Mouse (Mus musculus): ENCODE results near the gene Wasf2. TPM values are rescaled to one million over a fixed set of nuclear protein-coding genes. Genes with fewer than 3 reads are reported as not detected.
"Not testable (repeated sequence)": the region's sequence is repeated elsewhere in the genome, so short reads cannot be mapped to it uniquely, and the experiment has no call there.

Wasf2 gene
- total RNA-seq (2022) = 10 to 100 TPM; 18.8 to 27.9 (median 27.3) TPM

DNA sequence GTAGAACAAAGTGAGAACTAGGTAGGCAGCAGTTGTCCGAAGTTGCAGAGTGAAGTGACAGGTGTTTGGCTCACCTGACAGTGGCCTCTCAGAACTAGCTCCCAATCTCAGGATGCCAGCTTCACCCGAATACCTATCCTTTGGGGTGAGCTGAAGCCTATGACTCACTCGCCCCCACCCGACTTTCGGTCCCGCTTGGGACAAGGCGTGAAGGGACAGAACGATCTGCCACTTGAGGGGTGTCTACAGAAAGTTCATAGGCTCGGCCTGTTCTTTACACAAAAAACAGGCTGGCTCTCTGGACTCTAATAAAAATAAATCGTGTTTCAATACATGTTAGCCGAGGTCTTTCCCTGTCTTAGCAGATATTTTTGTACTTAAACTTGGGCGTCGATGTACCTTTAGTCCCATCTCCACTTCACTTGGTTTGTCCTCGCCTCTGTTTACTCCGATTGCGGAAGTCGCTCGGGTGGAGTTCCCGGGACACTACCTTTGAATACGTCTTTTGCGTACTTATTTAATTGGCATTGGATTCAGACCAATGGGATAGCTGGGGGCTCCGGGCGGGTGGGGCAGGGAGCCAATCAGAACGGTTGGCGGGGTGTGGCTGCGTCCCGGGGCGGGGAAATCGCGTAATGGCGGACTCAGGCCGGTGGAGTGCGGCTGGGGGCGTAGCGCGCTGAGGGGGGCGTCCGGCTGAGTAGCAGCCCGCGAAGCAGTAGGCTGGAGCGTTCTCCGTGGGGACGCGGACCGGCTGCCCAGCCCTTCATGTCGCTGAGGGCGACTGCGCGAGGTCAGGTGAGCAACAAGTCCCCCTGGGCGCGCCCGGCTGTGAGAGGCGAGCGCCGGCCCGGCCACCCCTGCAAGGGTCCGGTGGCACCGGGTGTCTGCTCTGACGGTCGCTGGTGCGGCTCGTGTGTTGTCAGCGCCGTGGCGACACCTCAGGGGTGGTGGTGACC, at the start of gene Wasf2:
Gene Wasf2, plus strand, starts transcription at position 575 of the 959 bp plus-strand sequence.
- DNase-seq (ENCODE audit: low spot score in 2 of 2) = peak; percentile 73 to 82

GRCm38 (mm10) chr4:133080862-133081261, 49.4 kb upstream of the Wasf2 start:
- no peak for DNase-seq (ENCODE audit: low spot score in 2 of 2)

DNA sequence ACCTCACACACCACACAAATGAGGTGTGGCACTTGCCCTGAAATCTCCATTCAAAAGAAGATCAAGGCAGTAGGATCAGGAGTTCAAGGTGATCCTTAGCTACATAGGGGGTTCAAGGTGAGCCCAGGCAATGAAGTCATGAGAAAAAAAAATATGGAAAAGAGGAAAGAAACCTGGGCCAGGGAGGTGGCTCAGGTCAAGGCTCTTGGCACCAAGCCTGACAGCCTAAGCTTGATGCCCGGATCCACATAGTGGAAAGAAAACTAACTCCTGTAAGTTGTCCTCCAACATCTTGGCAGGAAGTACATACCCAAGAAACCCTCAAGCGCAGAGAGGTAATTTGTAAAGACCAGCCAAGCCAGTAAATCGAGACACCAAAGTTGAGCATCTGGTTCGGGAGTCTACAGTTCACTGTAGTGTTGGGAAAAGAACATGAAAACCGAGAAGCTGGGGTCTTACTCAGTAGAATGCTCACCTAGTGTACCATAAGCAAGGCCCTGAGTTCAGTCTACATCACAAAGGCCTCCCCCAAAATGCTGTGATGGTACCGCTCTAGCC, 48.0 kb upstream of the Wasf2 start:
- no peak for DNase-seq (ENCODE audit: low spot score in 2 of 2)

DNA sequence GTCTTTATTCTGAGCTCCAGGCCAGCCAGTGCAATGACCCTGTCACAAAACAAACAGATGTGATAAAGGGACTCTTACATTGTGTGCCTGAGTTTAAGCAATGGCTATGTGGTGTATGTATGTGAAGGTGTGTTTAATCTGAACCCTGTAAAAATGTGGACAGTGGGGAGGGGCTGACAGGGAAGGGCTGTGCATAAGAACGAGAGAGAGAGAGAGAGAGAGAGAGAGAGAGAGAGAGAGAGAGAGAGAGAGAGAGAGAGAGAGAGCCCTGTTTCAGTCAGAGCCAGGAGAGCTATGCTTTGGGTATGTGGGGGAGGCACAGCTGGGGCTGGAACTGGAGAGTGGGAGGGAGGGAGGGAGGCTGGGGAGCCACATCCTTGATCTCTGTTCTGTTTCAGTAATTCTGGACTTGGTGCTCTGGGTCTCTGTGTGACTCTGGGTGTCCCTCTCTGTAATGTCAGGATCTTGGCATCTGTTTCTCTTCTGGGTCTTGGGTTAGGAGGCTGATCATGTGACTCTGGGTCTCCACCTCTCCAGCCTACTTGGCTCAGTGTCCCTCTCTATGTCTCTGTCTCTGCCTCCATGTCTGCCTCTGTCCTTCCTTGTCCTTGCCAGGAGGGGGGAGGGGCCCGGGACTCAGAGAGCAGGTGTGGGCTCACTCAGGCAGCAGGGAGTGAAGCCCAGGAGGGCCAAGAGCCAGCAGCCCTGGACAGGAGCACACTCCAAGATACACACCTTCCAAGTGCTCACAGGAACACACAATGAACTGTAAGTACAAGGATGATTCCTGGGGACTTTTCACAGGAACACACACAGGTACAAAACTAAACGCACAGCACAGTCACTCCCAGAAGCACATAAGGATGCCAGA, 46.1 kb upstream of the Wasf2 start:
- peak; percentile 81 to 88 for DNase-seq (ENCODE audit: low spot score in 2 of 2)

DNA sequence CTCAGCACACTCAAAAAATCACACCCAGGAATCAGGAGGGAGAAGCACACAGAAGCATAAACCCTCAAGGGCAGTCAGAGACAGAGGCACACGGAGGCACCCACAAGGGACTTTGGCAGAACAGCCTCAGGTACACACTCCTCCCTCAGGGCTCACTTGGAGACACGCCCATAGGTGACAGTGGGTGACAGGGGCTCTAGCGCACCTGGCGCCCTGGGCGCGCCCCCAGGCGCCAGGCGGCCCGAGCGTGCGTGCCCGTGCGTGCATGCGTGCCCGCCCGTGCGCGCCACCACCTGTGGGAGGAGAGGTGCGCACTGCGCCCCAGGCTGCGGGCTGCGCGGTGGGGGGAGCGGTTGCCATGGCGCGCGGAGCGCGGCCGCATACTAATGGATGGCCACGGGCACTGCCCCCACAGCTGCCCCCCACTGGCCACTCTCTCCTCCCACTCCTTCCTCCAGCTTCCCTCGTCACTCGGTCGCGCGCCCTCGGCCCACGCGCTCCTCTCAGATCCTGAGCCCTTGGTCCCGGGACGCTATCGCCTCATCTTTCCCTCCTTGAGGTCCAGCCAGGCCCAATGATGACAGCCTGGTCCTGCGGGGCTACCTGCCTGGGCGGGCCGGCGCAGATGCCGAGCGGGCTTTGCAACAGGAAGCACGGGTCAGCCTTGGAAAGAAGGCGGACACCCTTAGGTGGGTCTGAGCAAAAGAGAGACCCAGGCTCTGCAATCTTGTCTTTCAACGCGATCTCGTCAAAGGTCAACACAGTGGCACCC, 45.1 kb upstream of the Wasf2 start:
- no peak for DNase-seq (ENCODE audit: low spot score in 2 of 2)

- peak in 1 of 2 experiments; percentile 44 for DNase-seq (ENCODE audit: low spot score in 2 of 2)
These were observed 44.4 kb upstream of the Wasf2 start for GRCm38 (mm10) chr4:133085783-133086342.

GRCm38 (mm10) chr4:133087177-133087714, 43.1 kb upstream of the Wasf2 start:
- DNase-seq (ENCODE audit: low spot score in 2 of 2) = no peak

- DNase-seq (ENCODE audit: low spot score in 2 of 2) = peak in 1 of 2 experiments; percentile 59
These were observed 42.5 kb upstream of the Wasf2 start for GRCm38 (mm10) chr4:133087835-133088234.

DNA sequence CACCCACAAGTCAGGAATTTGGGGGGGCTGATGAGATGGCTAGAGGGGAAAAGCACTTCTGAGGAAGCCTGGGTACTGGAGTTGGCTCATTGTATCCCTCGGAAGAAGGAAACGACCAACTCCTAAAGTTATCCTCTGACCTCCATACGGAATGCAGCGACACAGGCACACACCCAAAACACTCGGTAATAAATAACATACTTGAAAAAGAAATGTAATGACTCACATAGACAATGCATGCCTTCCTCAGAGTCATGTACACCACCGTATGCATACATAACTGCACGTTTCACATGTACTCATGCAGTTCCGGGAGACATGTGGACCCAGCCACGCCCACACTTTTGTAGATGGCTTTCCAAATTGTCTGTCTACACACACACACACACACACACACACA, 41.0 kb upstream of the Wasf2 start:
- DNase-seq (ENCODE audit: low spot score in 2 of 2) = no peak

- DNase-seq (ENCODE audit: low spot score in 2 of 2) = no peak
These were observed 40.5 kb upstream of the Wasf2 start for GRCm38 (mm10) chr4:133089802-133090201.

DNA sequence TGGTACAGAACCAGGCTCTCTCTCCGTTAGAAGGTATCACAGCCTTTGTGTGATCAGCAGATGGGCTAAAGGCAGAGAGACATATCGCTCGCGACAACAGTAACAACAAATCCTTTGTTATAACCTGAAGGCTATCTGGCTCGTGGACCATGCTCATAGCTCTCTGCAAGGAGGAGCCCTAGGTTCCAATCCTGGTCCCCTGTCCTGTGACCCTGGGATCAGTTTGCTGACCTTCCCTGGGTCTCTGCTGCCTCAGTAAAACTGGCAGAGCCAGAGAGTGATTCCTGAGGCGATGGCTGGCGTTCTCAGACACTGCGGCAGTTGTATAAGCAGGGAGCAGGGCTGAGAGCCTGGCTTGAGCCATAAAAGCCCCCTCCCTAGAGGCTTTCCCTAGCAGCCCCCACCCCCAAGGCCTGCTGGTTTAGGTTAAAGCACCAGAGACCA, 40.0 kb upstream of the Wasf2 start:
- DNase-seq (ENCODE audit: low spot score in 2 of 2) = no peak

DNA sequence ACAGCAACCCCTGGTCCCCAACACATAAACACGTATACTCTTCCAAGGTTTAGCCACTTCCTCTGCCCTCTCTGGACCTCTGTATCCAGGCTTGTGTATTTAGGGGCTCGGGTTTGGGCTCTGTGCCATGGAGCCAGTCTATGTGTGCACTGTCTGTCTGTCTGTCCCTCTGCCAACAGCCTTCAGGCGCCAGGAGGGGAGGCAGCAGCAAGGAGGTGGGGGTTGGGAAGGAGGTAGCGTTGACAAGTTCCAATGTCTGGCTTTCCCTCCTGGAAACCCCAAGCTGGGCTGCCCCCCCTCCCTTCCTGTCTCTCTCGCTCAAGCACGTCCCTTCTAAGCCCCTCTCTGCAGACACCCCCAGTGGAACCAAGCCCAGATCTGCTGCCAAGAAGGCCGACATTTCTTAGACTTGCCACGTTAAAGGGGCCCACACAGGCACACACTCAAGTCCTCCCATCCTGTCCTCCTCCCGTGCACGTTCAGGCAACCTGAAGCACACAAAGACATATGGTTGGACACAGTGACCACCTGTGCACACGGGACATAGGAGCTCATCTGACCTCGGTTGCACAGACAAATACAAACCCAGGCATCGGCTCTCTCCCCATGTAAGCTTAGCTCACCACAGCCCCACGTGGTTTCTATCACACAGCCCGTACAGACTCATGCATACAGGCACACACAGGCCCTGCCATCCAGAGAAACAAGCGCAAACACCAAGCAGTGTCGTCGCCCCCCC, 39.4 kb upstream of the Wasf2 start:
- DNase-seq (ENCODE audit: low spot score in 2 of 2) = no peak

DNA sequence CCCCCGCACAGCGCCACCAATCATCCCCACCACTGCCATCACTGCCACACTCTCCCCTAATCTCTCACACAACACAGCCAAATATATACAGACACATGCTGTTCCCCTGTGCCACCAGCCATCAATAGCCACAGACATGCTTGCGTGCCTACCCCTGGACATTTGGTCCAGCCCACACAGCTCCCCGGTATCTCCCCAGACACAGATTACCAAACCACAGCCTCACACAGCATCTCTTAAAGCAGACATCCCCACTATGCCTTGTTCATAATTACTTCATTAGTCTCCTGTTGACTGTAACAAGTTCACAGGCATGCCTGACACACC, 38.9 kb upstream of the Wasf2 start:
- DNase-seq (ENCODE audit: low spot score in 2 of 2) = no peak

DNA sequence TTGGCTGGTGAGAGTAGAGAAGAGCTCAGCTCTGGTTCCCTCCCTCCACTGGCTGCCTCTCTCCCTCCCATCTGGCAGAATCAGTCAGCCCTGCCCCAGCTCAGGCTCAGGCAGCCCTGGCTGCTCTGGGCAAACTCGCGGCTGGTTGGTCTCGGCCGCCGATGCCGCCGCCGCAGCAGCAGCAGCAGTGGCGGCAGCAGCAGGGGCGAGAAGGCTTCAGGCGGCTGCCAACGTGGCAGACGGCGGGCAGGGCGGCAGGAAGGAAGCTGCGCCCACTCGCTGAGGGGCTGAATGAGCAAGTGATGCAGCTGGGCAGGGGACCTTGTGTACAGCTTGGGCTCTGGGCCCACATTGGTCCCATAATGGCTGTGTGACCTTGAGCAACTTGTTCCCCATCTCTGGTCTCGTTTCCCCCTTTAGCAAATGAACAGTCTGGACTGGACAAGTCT, 37.8 kb upstream of the Wasf2 start:
- DNase-seq (ENCODE audit: low spot score in 2 of 2) = peak in 1 of 2 experiments; percentile 55

- DNase-seq (ENCODE audit: low spot score in 2 of 2) = no peak
These were observed 37.2 kb upstream of the Wasf2 start for GRCm38 (mm10) chr4:133093056-133093455.

DNA sequence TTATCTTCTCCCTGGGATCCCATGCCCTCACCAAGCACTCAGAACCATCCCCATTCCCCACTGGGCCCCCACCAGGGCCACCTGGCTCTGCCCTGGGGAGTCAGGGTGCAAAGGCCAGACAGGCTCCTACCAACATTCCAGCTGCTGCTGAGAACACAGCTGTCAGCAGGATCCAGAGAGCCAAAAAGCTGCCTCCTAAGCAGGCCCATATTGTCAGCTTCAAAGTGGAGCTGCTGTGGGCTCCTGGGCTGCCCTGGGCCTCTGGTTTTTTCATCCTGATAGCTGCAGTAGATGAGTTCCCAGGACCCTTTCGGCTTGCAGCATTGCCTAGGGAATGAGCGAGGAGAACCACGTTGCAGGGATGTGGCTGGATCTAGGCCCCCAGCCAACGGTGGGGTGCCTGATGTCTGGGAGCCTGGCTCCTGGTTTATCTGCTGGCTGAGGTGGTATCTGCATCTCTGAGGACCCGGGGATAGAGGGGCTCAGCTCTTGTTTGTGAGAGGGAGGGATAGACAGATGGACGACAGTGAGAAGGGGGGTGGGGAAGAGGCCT, 36.7 kb upstream of the Wasf2 start:
- DNase-seq (ENCODE audit: low spot score in 2 of 2) = no peak

DNA sequence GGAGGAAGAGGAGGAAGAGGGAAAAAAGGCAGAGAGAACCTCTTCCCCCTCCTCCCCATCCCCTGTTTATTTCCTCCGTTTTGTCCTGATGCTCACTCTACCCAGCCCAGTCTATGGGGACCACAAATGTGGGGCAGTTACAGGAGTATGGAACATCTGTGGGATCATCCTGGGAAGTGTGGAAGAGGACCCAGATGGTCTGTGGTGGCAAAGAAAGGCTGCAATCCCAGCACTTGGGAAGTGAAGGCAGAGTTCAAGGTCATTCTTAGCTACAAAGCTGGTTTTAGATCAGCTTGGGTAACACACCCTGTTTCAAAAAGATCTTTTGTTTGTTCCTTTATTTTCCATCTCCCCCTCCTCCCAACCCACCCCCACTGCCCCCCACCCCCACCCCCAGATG, 36.0 kb upstream of the Wasf2 start:
- DNase-seq (ENCODE audit: low spot score in 2 of 2) = no peak

DNA sequence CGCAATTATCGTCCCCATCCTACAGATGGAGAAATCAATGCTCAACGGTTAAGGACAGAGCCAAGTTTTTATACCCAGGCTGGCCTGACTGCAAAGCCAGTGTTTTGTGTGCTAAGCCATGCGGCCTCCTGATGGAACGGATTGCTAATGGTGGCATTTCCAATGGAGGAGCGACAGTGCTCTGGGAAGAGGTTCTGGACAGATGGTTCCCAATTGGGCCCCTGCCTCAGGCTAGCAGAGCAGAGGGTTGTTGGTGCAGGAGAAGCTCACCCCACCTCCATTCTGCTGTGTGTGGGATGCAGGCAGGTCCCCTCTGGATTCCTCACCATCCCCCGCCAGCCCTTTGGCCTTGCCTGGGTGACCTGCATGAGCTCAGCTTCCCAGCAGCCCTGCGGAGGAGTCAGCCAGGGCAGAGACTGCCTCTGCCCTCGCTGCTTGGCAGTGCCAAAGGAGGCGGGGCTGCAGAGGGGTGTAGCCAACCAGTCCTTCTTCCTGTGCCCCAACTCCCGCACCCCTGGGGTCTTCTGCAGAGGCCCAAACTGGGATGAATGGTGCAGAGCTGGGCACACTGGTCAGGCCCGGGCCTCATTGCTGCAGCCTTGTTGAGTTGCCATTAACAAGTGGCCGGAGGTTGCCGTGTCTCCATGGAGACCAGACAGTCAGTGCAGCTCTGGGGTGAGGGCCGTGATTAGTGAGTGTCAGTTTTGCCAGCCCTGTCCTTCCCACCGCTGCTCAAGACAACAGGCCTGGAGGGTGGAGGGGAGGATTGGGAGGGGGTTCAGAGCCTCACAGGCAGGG, 35.2 kb upstream of the Wasf2 start:
- peak; percentile 65 to 76 for DNase-seq (ENCODE audit: low spot score in 2 of 2)

DNA sequence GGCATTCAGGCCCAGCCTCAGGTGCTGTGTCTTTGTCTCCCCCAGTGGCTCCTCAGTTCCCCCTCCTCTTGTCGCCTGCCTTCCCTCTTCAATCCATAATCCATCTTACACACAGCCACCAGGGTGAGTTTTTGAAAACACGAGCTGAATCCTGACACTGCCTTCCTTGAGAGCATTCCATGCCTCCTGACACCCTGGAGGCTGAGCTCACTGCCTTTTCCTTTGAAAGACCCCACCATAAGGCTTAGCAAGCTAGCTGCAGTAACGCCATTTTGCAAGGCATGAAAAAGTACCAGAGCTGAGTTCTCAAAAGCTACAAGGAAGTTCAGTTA, 34.6 kb upstream of the Wasf2 start:
- not testable (repeated sequence) for DNase-seq (ENCODE audit: low spot score in 2 of 2)

Data from gastrocnemius, adult 8-10 months (tissue).